Mouse (Mus musculus) liver, adult 2 months (tissue): ENCODE measurements at regions not wholly inside any gene's neighbourhood (a gene's known extent, or its start where the extent isn't known, plus 50 kb on each side); places are given as distances from the start of the nearest gene placed in this dataset.

Experiments
- DNase-seq: peaks from one replicate; pipeline ENCODE4 v3.0.0-alpha.2; 2011; ENCODE audit warnings: low read depth, low spot score; ENCODE audit errors: extremely low read depth
- H3K27ac ChIP-seq: fragments of 200-500 bp; replicated peaks from 2 replicates; pipeline ENCODE4 v1.5.1; 2012; ENCODE audit warnings: low read depth, mild to moderate bottlenecking, control low read depth, inconsistent platforms, low read length; ENCODE audit not compliant: insufficient read depth
- H3K27me3 ChIP-seq: fragments of 200-500 bp; 2 replicates; pipeline ENCODE4 v1.6.1; 2012; ENCODE audit warnings: mild to moderate bottlenecking, moderate library complexity, low read length, inconsistent platforms; ENCODE audit not compliant: control insufficient read depth, insufficient read depth
- H3K36me3 ChIP-seq: fragments of 200-500 bp; 2 replicates; pipeline ENCODE4 v1.6.1; 2012; ENCODE audit warnings: low read length, inconsistent platforms; ENCODE audit not compliant: control insufficient read depth, insufficient read depth
- H3K4me1 ChIP-seq: fragments of 200-500 bp; 2 replicates; pipeline ENCODE4 v1.6.1; 2011; ENCODE audit warnings: low read length; ENCODE audit not compliant: control insufficient read depth, insufficient read depth
- H3K4me3 ChIP-seq: fragments of 200-500 bp; 2 replicates; pipeline ENCODE4 v1.5.1; 2011; ENCODE audit warnings: low read depth, mild to moderate bottlenecking, control low read depth, low read length, moderate library complexity; ENCODE audit not compliant: insufficient read depth
- H3K79me2 ChIP-seq: fragments of 200-500 bp; 2 replicates; pipeline ENCODE4 v1.6.1; 2012; ENCODE audit warnings: inconsistent platforms, mild to moderate bottlenecking, low read length, moderate library complexity; ENCODE audit not compliant: control insufficient read depth, insufficient read depth
- H3K9ac ChIP-seq: fragments of 200-500 bp; 2 replicates; pipeline ENCODE4 v1.6.1; 2012; ENCODE audit warnings: low read depth, mild to moderate bottlenecking, control low read depth, inconsistent platforms, low read length
- CTCF ChIP-seq: fragments of 200-500 bp; IDR thresholded peaks from 2 replicates; pipeline ENCODE4 v1.5.1; 2011; ENCODE audit warnings: low read depth, low read length, control low read depth
- POLR2A ChIP-seq: fragments of 200-500 bp; IDR thresholded peaks from 2 replicates; pipeline ENCODE4 v1.6.1; 2011; ENCODE audit warnings: low read length, control low read depth; ENCODE audit not compliant: insufficient read depth; ENCODE audit errors: extremely low read depth
- WGBS: fragments of 180-500 bp; shearing (Covaris S2); methylation state at CpG from one replicate; pipeline ENCODE4 v1.1.7; 2018; 5-methylcytosine and 5-hydroxymethylcytosine counted together

GRCm38 (mm10) chr8:6922467-6922866 is 1738.6 kb downstream of the Efnb2 start:
- no peak overlapping the region for H3K27ac ChIP-seq
- no peaks in the 10 kb centered on the region for H3K79me2 ChIP-seq
- 62% methylated on average over 1 of the region's 1 CpGs for WGBS
- no peak for DNase-seq
- H3K9ac ChIP-seq: no peak overlapping the region
- no peaks in the 10 kb centered on the region for H3K36me3 ChIP-seq
- no peaks in the 10 kb centered on the region for H3K4me1 ChIP-seq
- no peak overlapping the region for H3K4me3 ChIP-seq
- TF ChIP-seq POLR2A (no peak), CTCF (no peak)
- no peaks in the 10 kb centered on the region for H3K27me3 ChIP-seq

DNA sequence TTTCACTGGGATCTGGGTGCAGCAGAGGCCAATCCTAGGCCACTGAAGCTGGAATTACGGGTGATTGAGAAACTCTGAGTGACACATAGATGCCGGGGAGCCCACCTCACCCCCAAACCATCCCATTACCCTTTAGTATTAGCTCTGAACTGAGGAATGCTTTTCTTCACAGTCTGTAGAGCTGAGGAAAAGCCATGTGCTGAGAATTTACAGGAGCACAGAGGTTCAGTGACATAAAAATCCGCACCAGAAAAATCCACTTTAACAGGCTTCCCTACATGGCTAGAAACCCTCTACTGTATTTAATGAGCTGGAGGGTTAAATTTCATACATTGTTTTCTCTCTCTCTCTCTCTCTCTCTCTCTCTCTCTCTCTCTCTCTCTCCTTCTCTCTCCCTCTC is 1753.4 kb downstream of the Efnb2 start:
- 78% methylated on average over 3 of the region's 3 CpGs for whole genome bisulfite sequencing
- TF ChIP-seq CTCF (no peak), POLR2A (no peak)
- DNase-seq: no peak

DNA sequence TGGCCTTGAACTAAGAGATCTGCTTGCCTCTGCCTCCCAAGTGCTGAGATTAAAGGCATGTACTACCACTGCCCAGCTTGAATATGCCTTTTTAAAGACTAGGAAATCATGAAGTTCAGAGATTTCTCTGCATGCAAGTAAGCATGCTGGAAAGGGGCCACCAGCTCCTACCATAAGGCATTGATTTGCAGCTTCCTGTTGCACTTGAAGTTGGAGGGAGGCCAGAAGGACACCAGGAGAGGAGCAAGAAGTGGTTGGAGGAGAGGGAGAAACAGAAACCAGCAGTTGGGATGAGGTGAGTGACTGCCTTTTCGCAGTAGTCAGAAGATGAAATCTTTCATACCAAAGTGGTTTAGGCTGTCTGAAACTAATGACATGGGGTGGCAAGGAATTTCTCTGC is 1769.6 kb downstream of the Efnb2 start:
- Histone ChIP-seq H3K27ac (no peak overlapping the region), H3K4me3 (no peak overlapping the region), H3K27me3 (no peaks in the 10 kb centered on the region), H3K36me3 (no peaks in the 10 kb centered on the region), H3K4me1 (no peaks in the 10 kb centered on the region; the same call in 1 of the 2 replicates), H3K9ac (no peak overlapping the region), H3K79me2 (no peaks in the 10 kb centered on the region)
- TF ChIP-seq POLR2A: no peak
- TF ChIP-seq CTCF: no peak
- WGBS: 82% methylated on average over 1 of the region's 1 CpGs
- no peak for DNase-seq

More for the DNA sequence above, 1753.4 kb downstream of the Efnb2 start:
- H3K36me3 ChIP-seq: no peaks in the 10 kb centered on the region
- H3K9ac ChIP-seq: no peak overlapping the region
- no peaks in the 10 kb centered on the region for H3K79me2 ChIP-seq
- no peaks in the 10 kb centered on the region for H3K4me1 ChIP-seq
- no peaks in the 10 kb centered on the region for H3K27me3 ChIP-seq
- no peak overlapping the region for H3K4me3 ChIP-seq
- H3K27ac ChIP-seq: no peak overlapping the region

- TF ChIP-seq POLR2A (no peak), CTCF (no peak)
- H3K79me2 ChIP-seq: no peaks in the 10 kb centered on the region
- H3K27ac ChIP-seq: no peak overlapping the region
- DNase-seq: no peak
- 70% methylated on average over 5 of the region's 5 CpGs for WGBS
- no peaks in the 10 kb centered on the region for H3K4me1 ChIP-seq
- H3K36me3 ChIP-seq: no peaks in the 10 kb centered on the region
- no peaks in the 10 kb centered on the region for H3K27me3 ChIP-seq
- H3K4me3 ChIP-seq: no peak overlapping the region
- H3K9ac ChIP-seq: no peak overlapping the region
These were observed 1774.2 kb downstream of the Efnb2 start for GRCm38 (mm10) chr8:6886779-6887402.

- Histone ChIP-seq H3K4me3 (no peak overlapping the region), H3K79me2 (no peaks in the 10 kb centered on the region), H3K27me3 (no peaks in the 10 kb centered on the region), H3K4me1 (no peaks in the 10 kb centered on the region), H3K9ac (no peak overlapping the region), H3K36me3 (no peaks in the 10 kb centered on the region), H3K27ac (no peak overlapping the region)
- TF ChIP-seq CTCF (no peak), POLR2A (no peak)
- no peak for DNase-seq
These were observed 1776.2 kb downstream of the Efnb2 start for GRCm38 (mm10) chr8:6884828-6885227.

GRCm38 (mm10) chr8:6882626-6883025 is 1777.5 kb upstream of the Slc10a2 start:
- WGBS: 91% methylated on average over 4 of the region's 4 CpGs
- TF ChIP-seq CTCF (no peak), POLR2A (no peak)
- no peak overlapping the region for H3K4me3 ChIP-seq
- H3K27me3 ChIP-seq: no peaks in the 10 kb centered on the region
- no peak overlapping the region for H3K9ac ChIP-seq
- no peak overlapping the region for H3K27ac ChIP-seq
- H3K4me1 ChIP-seq: no peaks in the 10 kb centered on the region
- H3K79me2 ChIP-seq: no peaks in the 10 kb centered on the region
- no peak for DNase-seq
- H3K36me3 ChIP-seq: no peaks in the 10 kb centered on the region
